Mouse (Mus musculus) hindbrain, embryonic 13.5 days (tissue): Measurements from ENCODE around the gene Ctnnd2. TPM values are rescaled to one million over a fixed set of nuclear protein-coding genes. Genes with fewer than 3 reads are reported as not detected.

Source experiments
- ATAC-seq: fragments of 200-750 bp; cut with Nextera tagmentation; 2 replicates; pipeline ENCODE4 v1.8.0; 2017; ENCODE audit warnings: moderate TSS enrichment; ENCODE audit not compliant: low FRiP score
- H3K27ac ChIP-seq: fragments of 300-500 bp; sonication (generic); 2 replicates; pipeline ENCODE4 v1.5.1; 2015; ENCODE audit warnings: inconsistent platforms, mild to moderate bottlenecking, moderate library complexity
- H3K27me3 ChIP-seq: fragments of 300-500 bp; sonication (generic); 2 replicates; pipeline ENCODE4 v1.6.1; 2015; ENCODE audit warnings: mild to moderate bottlenecking, inconsistent platforms
- H3K36me3 ChIP-seq: fragments of 300-500 bp; sonication (generic); 2 replicates; pipeline ENCODE4 v1.6.1; 2015; ENCODE audit warnings: mild to moderate bottlenecking, inconsistent platforms
- H3K4me1 ChIP-seq: fragments of 300-500 bp; sonication (generic); replicated peaks from 2 replicates; pipeline ENCODE4 v1.6.1; 2015; ENCODE audit warnings: inconsistent platforms
- H3K4me2 ChIP-seq: fragments of 300-500 bp; sonication (generic); 2 replicates; pipeline ENCODE4 v1.6.1; 2015; ENCODE audit warnings: inconsistent platforms, mild to moderate bottlenecking, moderate library complexity
- H3K4me3 ChIP-seq: fragments of 300-500 bp; sonication (generic); 2 replicates; pipeline ENCODE4 v1.5.1; 2015; ENCODE audit warnings: mild to moderate bottlenecking, inconsistent platforms
- H3K9ac ChIP-seq: fragments of 300-500 bp; sonication (generic); 2 replicates; pipeline ENCODE4 v1.6.1; 2015; ENCODE audit warnings: mild to moderate bottlenecking, inconsistent platforms
- H3K9me3 ChIP-seq: fragments of 300-500 bp; sonication (generic); 2 replicates; pipeline ENCODE4 v1.6.1; 2016; ENCODE audit warnings: inconsistent platforms
- WGBS: fragments of 180-500 bp; shearing (Covaris S2); methylation state at CpG from one replicate; pipeline ENCODE4 v1.1.7; 2015; 5-methylcytosine and 5-hydroxymethylcytosine counted together
- polyA plus RNA-seq: library from polyadenylated mRNA; unstranded; fragments of >200 nt; fragmentation: Nextera tagmentation; extraction: Ambion mirVana; gene quantifications from 2 replicates; pipeline ENCODE4 v1.2.1, GENCODE M21; 2015

The Ctnnd2 gene
- polyA plus RNA-seq, 1 experiment from 2014 or later: 59.6 TPM

GRCm38 (mm10) chr15:30191931-30192668 is 19.7 kb downstream of the Ctnnd2 start:
- WGBS: 51% methylated on average over 5 of the region's 5 CpGs
- no peak overlapping the region for H3K9ac ChIP-seq
- peak overlapping the region; percentile 25; the same call in 1 of the 2 replicates for H3K27ac ChIP-seq
- no peaks in the 10 kb centered on the region for H3K36me3 ChIP-seq
- H3K9me3 ChIP-seq: no peaks in the 10 kb centered on the region
- peak; percentile 87 for ATAC-seq
- H3K4me1 ChIP-seq: peaks cover 9% of the 10 kb centered on the region
- no peak overlapping the region for H3K4me2 ChIP-seq
- no peak overlapping the region for H3K4me3 ChIP-seq
- no peaks in the 10 kb centered on the region for H3K27me3 ChIP-seq

GRCm38 (mm10) chr15:30198429-30198828 is 26.0 kb downstream of the Ctnnd2 start:
- Histone ChIP-seq H3K4me1 (peaks cover 6% of the 10 kb centered on the region; the same call in 1 of the 2 replicates), H3K27me3 (no peaks in the 10 kb centered on the region), H3K9me3 (no peaks in the 10 kb centered on the region), H3K4me3 (no peak overlapping the region), H3K9ac (no peak overlapping the region), H3K36me3 (no peaks in the 10 kb centered on the region), H3K4me2 (no peak overlapping the region), H3K27ac (no peak overlapping the region)
- 85% methylated on average over 3 of the region's 3 CpGs for WGBS
- no peak for ATAC-seq

GRCm38 (mm10) chr15:30199785-30200184 is 27.4 kb downstream of the Ctnnd2 start:
- H3K36me3 ChIP-seq: no peaks in the 10 kb centered on the region
- WGBS: 78% methylated on average over 1 of the region's 1 CpGs
- no peaks in the 10 kb centered on the region for H3K27me3 ChIP-seq
- H3K9me3 ChIP-seq: no peaks in the 10 kb centered on the region
- no peak overlapping the region for H3K4me3 ChIP-seq
- H3K9ac ChIP-seq: no peak overlapping the region
- no peak overlapping the region for H3K27ac ChIP-seq
- ATAC-seq: no peak
- H3K4me1 ChIP-seq: peaks cover 8% of the 10 kb centered on the region
- no peak overlapping the region for H3K4me2 ChIP-seq

DNA sequence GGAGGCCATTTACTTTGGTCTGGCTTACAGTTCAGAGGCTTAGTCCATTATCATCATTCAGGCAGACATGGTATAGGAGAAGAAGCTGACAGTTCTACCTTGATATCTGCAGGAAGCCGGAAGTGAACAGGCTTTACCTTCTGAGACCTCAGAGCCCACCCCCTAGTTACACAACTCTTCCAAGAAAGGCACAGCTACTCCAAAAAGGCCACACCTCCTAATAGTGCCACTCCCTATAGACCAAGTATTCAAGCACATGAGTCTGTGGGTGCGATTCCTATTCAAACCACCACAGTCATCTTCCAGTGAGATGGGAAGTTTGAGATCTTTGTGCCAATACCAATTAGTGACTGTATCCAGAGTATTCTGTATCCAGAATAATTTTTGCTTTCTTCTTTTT is 28.8 kb downstream of the Ctnnd2 start:
- Histone ChIP-seq H3K27me3 (no peaks in the 10 kb centered on the region), H3K4me1 (peaks cover 9% of the 10 kb centered on the region), H3K9me3 (no peaks in the 10 kb centered on the region), H3K9ac (no peak overlapping the region), H3K36me3 (no peaks in the 10 kb centered on the region), H3K4me2 (no peak overlapping the region), H3K4me3 (no peak overlapping the region), H3K27ac (no peak overlapping the region)
- 96% methylated on average over 2 of the region's 2 CpGs for WGBS
- no peak for ATAC-seq

DNA sequence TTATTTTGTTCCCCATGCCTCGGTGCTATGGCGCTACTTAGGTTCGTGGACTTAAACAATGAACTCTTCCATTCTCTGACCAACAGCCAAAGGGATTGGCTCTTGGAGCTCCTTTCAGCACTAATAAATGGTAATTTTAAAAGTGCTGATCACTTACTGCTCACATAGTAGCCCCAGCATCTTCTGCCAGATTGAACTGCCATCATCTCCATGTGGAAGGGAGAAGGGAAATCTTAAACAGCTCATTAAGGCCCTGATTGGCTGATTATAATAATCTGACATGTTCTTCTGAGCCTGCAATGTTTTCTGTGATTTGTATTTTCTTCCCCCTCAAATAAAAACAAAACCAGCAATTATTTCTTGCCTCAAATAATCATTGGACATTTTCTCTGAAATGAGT is 29.2 kb downstream of the Ctnnd2 start:
- H3K9ac ChIP-seq: no peak overlapping the region
- H3K9me3 ChIP-seq: no peaks in the 10 kb centered on the region
- H3K27me3 ChIP-seq: no peaks in the 10 kb centered on the region
- H3K4me2 ChIP-seq: no peak overlapping the region
- H3K27ac ChIP-seq: no peak overlapping the region
- ATAC-seq: no peak
- H3K4me1 ChIP-seq: peaks cover 9% of the 10 kb centered on the region
- no peak overlapping the region for H3K4me3 ChIP-seq
- 95% methylated on average over 3 of the region's 3 CpGs for WGBS
- no peaks in the 10 kb centered on the region for H3K36me3 ChIP-seq

- Histone ChIP-seq H3K4me3 (no peak overlapping the region), H3K9ac (no peak overlapping the region), H3K4me1 (0 out of 2 replicates have a peak, but pooled peaks cover 4% of the 10 kb centered on the region), H3K27ac (no peak overlapping the region), H3K36me3 (no peaks in the 10 kb centered on the region), H3K9me3 (no peaks in the 10 kb centered on the region), H3K27me3 (no peaks in the 10 kb centered on the region), H3K4me2 (no peak overlapping the region)
- WGBS: 70% methylated on average over 5 of the region's 5 CpGs
- ATAC-seq: no peak
Measured at GRCm38 (mm10) chr15:30212746-30213145, 40.4 kb downstream of the Ctnnd2 start.

- H3K4me2 ChIP-seq: no peak overlapping the region
Measured at GRCm38 (mm10) chr15:30215871-30216270, 43.5 kb downstream of the Ctnnd2 start.

GRCm38 (mm10) chr15:30229112-30229511 is 56.7 kb downstream of the Ctnnd2 start:
- Histone ChIP-seq H3K4me1 (no peaks in the 10 kb centered on the region; the same call in 1 of the 2 replicates), H3K36me3 (no peaks in the 10 kb centered on the region), H3K9ac (no peak overlapping the region), H3K9me3 (no peaks in the 10 kb centered on the region), H3K4me2 (no peak overlapping the region), H3K27ac (no peak overlapping the region), H3K27me3 (no peaks in the 10 kb centered on the region), H3K4me3 (no peak overlapping the region)
- ATAC-seq: no peak
- 96% methylated on average over 4 of the region's 4 CpGs for WGBS

More at GRCm38 (mm10) chr15:30215871-30216270, 43.5 kb downstream of the Ctnnd2 start:
- Histone ChIP-seq H3K27ac (no peak overlapping the region), H3K27me3 (no peaks in the 10 kb centered on the region), H3K4me3 (no peak overlapping the region), H3K9ac (no peak overlapping the region), H3K9me3 (no peaks in the 10 kb centered on the region), H3K4me1 (0 out of 2 replicates have a peak, but pooled peaks cover 4% of the 10 kb centered on the region), H3K36me3 (no peaks in the 10 kb centered on the region)
- 88% methylated on average over 4 of the region's 4 CpGs for WGBS
- ATAC-seq: no peak

DNA sequence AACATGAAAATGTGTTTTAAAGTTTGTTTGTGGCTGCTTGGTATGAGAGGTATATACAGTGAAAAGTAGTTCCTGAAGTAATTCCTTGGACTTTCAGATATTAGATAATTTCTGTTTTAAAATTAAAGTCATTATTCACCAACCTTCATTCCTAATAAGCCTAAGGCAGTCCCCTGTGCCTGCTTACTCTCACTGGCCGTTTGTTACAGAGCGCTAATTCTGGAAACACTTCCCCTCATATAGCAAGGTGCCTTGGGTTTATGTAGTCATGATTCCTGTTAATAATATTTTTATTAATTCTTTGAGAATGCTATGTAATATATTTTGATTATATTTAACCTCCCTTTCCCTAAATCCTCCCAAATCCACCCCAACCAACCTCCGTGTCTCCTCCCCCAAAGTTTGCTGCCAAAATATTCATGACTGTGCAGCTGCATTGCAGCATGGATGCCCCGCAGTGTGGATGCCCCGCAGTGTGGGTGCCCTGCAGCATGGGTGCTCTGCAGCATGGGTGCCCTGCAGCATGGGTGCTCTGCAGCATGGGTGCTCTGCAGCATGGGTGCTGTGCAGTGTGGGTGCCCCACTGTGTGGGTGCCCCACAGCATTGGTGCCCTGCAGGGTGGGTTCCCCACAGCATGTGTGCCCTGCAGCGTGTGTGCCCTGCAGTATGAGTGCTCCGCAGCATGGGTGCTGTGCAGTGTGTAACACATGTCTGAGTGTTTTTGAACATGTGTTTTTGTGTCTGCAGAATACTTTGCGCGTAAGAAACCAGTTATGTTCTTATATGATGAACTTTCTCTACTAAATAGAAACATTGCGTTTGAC is 63.0 kb downstream of the Ctnnd2 start:
- ATAC-seq: 0 out of 2 replicates have a peak, but pooled peaks have one; percentile 52
- H3K4me1 ChIP-seq: peaks cover 4% of the 10 kb centered on the region
- 88% methylated on average over 10 of the region's 10 CpGs for WGBS
- no peaks in the 10 kb centered on the region for H3K36me3 ChIP-seq
- H3K27ac ChIP-seq: peak overlapping the region; percentile 18; the same call in 1 of the 2 replicates
- H3K9me3 ChIP-seq: no peaks in the 10 kb centered on the region
- H3K4me3 ChIP-seq: no peak overlapping the region
- no peak overlapping the region for H3K9ac ChIP-seq
- no peaks in the 10 kb centered on the region for H3K27me3 ChIP-seq
- no peak overlapping the region for H3K4me2 ChIP-seq

- ATAC-seq: no peak
- H3K4me1 ChIP-seq: no peaks in the 10 kb centered on the region
Measured at GRCm38 (mm10) chr15:30240881-30241280, 68.5 kb downstream of the Ctnnd2 start.

DNA sequence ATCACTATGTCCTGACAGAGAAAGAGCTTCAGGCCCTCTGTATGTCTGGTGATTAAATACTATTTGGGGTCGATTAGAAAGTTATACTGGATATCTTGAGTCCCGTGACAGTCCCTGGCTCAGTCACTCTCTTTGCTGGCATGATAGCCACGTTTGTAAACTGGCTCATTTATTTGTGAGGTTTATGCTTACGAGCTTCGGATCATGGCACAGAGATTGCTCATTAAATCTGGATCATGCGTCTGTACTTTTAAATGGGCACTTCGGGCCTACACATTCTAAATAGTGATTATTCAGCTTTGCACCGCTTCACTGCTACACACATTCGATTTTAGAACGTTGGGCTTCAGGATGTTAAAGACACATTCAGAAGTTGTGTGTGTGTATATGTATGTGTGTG is 96.4 kb downstream of the Ctnnd2 start:
- Histone ChIP-seq H3K9ac (no peak overlapping the region), H3K27ac (no peak overlapping the region), H3K36me3 (no peaks in the 10 kb centered on the region), H3K4me2 (no peak overlapping the region), H3K4me1 (peaks cover 12% of the 10 kb centered on the region; the same call in 1 of the 2 replicates), H3K4me3 (no peak overlapping the region), H3K9me3 (no peaks in the 10 kb centered on the region), H3K27me3 (no peaks in the 10 kb centered on the region)
- 80% methylated on average over 10 of the region's 10 CpGs for WGBS
- ATAC-seq: no peak

More at GRCm38 (mm10) chr15:30240881-30241280, 68.5 kb downstream of the Ctnnd2 start:
- Histone ChIP-seq H3K36me3 (no peaks in the 10 kb centered on the region), H3K27me3 (no peaks in the 10 kb centered on the region), H3K9ac (no peak overlapping the region), H3K4me2 (no peak overlapping the region), H3K27ac (no peak overlapping the region), H3K9me3 (no peaks in the 10 kb centered on the region), H3K4me3 (no peak overlapping the region)
- 89% methylated on average over 2 of the region's 2 CpGs for WGBS

GRCm38 (mm10) chr15:30271141-30271572 is 98.8 kb downstream of the Ctnnd2 start:
- no peak overlapping the region for H3K9ac ChIP-seq
- H3K4me3 ChIP-seq: no peak overlapping the region
- no peak for ATAC-seq
- H3K27ac ChIP-seq: no peak overlapping the region
- H3K36me3 ChIP-seq: no peaks in the 10 kb centered on the region
- H3K9me3 ChIP-seq: no peaks in the 10 kb centered on the region
- 65% methylated on average over 8 of the region's 8 CpGs for WGBS
- peaks cover 12% of the 10 kb centered on the region; the same call in 1 of the 2 replicates for H3K4me1 ChIP-seq
- H3K27me3 ChIP-seq: no peaks in the 10 kb centered on the region
- no peak overlapping the region for H3K4me2 ChIP-seq
